Mouse (Mus musculus) lung, embryonic 14.5 days (tissue): Measurements from ENCODE around the gene Gm45623. TPM values are rescaled to one million over a fixed set of nuclear protein-coding genes. Genes with fewer than 3 reads are reported as not detected.

Experiments used
- ATAC-seq: fragments of 200-750 bp; cut with Nextera tagmentation; 2 replicates; pipeline ENCODE4 v1.8.0; 2017; ENCODE audit warnings: mild to moderate bottlenecking, moderate TSS enrichment, moderate library complexity; ENCODE audit not compliant: insufficient read depth
- DNase-seq: peaks from one replicate; pipeline ENCODE4 v3.0.0-alpha.2; 2015
- H3K27ac ChIP-seq: fragments of 300-500 bp; sonication (generic); 2 replicates; pipeline ENCODE4 v1.5.1; 2014; ENCODE audit warnings: low read depth, mild to moderate bottlenecking, moderate library complexity
- H3K27me3 ChIP-seq: fragments of 300-500 bp; sonication (generic); 2 replicates; pipeline ENCODE4 v1.6.1; 2014; ENCODE audit warnings: low read length, control low read depth; ENCODE audit not compliant: insufficient read depth
- H3K36me3 ChIP-seq: fragments of 300-500 bp; sonication (generic); 2 replicates; pipeline ENCODE4 v1.6.1; 2014; ENCODE audit warnings: control low read depth; ENCODE audit not compliant: insufficient read depth
- H3K4me1 ChIP-seq: fragments of 300-500 bp; sonication (generic); 2 replicates; pipeline ENCODE4 v1.6.1; 2014; ENCODE audit warnings: antibody characterized with exemption, control low read depth; ENCODE audit not compliant: insufficient read depth
- H3K4me2 ChIP-seq: fragments of 300-500 bp; sonication (generic); 2 replicates; pipeline ENCODE4 v1.6.1; 2014; ENCODE audit warnings: mild to moderate bottlenecking
- H3K4me3 ChIP-seq: fragments of 300-500 bp; sonication (generic); 2 replicates; pipeline ENCODE4 v1.5.1; 2014; ENCODE audit warnings: low read depth, low read length
- H3K9ac ChIP-seq: fragments of 300-500 bp; sonication (generic); 2 replicates; pipeline ENCODE4 v1.6.1; 2014
- H3K9me3 ChIP-seq: fragments of 300-500 bp; sonication (generic); 2 replicates; pipeline ENCODE4 v1.6.1; 2016; ENCODE audit warnings: low read depth, low read length, control low read depth
- CTCF ChIP-seq: IDR thresholded peaks from 2 replicates; pipeline ENCODE4 v1.5.1; 2016; ENCODE audit warnings: antibody characterized with exemption, low read depth
- WGBS: fragments of 180-500 bp; shearing (Covaris S2); extraction: QIAGEN DNeasy Blood & Tissue Kit; methylation state at CpG from one replicate; pipeline ENCODE4 v1.1.7; 2014; 5-methylcytosine and 5-hydroxymethylcytosine counted together
- polyA plus RNA-seq: library from polyadenylated mRNA; unstranded; fragments of >200 nt; fragmentation: Nextera tagmentation; extraction: Ambion mirVana; gene quantifications from 2 replicates; pipeline ENCODE4 v1.2.1, GENCODE M21; 2014

Gm45623 gene
- polyA plus RNA-seq, 1 experiment from 2014 or later = 4.6 TPM

GRCm38 (mm10) chr13:56766211-56766610 is 12.6 kb upstream of the Gm45623 start:
- TF ChIP-seq CTCF = no peak
- no peak overlapping the region for H3K4me3 ChIP-seq
- H3K27ac ChIP-seq = no peak overlapping the region

GRCm38 (mm10) chr13:56765284-56766032 is 11.8 kb upstream of the Gm45623 start:
- 18% methylated on average over 25 of the region's 25 CpGs for WGBS
- no peak overlapping the region for H3K27ac ChIP-seq
- no peaks in the 10 kb centered on the region for H3K9me3 ChIP-seq
- no peak for TF ChIP-seq CTCF
- 0 out of 2 replicates have a peak overlapping the region, but pooled peaks have one; percentile 0 for H3K4me3 ChIP-seq
- H3K27me3 ChIP-seq = no peaks in the 10 kb centered on the region
- H3K36me3 ChIP-seq = no peaks in the 10 kb centered on the region
- H3K4me2 ChIP-seq = peak overlapping the region; percentile 40
- H3K9ac ChIP-seq = no peak overlapping the region
- peak; percentile 47 for DNase-seq
- peak; percentile 62; the same call in 1 of the 2 replicates for ATAC-seq
- peaks cover 4% of the 10 kb centered on the region; the same call in 1 of the 2 replicates for H3K4me1 ChIP-seq

More at GRCm38 (mm10) chr13:56766211-56766610, 12.6 kb upstream of the Gm45623 start:
- no peaks in the 10 kb centered on the region for H3K9me3 ChIP-seq
- H3K36me3 ChIP-seq = no peaks in the 10 kb centered on the region
- WGBS = 31% methylated on average over 5 of the region's 5 CpGs
- DNase-seq (no peak), ATAC-seq (no peak)
- no peak overlapping the region for H3K4me2 ChIP-seq
- H3K27me3 ChIP-seq = no peaks in the 10 kb centered on the region
- H3K9ac ChIP-seq = no peak overlapping the region
- peaks cover 4% of the 10 kb centered on the region; the same call in 1 of the 2 replicates for H3K4me1 ChIP-seq

GRCm38 (mm10) chr13:56762446-56763229 is 9.0 kb upstream of the Gm45623 start:
- Histone ChIP-seq H3K4me3 (no peak overlapping the region), H3K4me2 (no peak overlapping the region), H3K27ac (no peak overlapping the region), H3K36me3 (no peaks in the 10 kb centered on the region), H3K9me3 (no peaks in the 10 kb centered on the region), H3K4me1 (peaks cover 12% of the 10 kb centered on the region), H3K9ac (no peak overlapping the region), H3K27me3 (no peaks in the 10 kb centered on the region)
- TF ChIP-seq CTCF = no peak
- DNase-seq = no peak
- ATAC-seq = no peak
- WGBS = 30% methylated on average over 13 of the region's 13 CpGs

- TF ChIP-seq CTCF = peak; percentile 94
- Histone ChIP-seq H3K4me3 (no peak overlapping the region), H3K36me3 (no peaks in the 10 kb centered on the region), H3K9me3 (no peaks in the 10 kb centered on the region), H3K27me3 (peaks cover 10% of the 10 kb centered on the region), H3K27ac (peak overlapping the region; percentile 71), H3K4me1 (peaks cover 8% of the 10 kb centered on the region), H3K9ac (no peak overlapping the region), H3K4me2 (peak overlapping the region; percentile 41; the same call in 1 of the 2 replicates)
- DNase-seq (peak; percentile 92), ATAC-seq (peak; percentile 23; the same call in 1 of the 2 replicates)
- WGBS = 23% methylated on average over 6 of the region's 6 CpGs
Measured at GRCm38 (mm10) chr13:56758492-56758891, 4.9 kb upstream of the Gm45623 start.

GRCm38 (mm10) chr13:56757201-56757600 is 3.6 kb upstream of the Gm45623 start:
- 36% methylated on average over 12 of the region's 12 CpGs for WGBS
- Histone ChIP-seq H3K4me1 (peaks cover 8% of the 10 kb centered on the region), H3K4me2 (peak overlapping the region; percentile 41; the same call in 1 of the 2 replicates), H3K9ac (no peak overlapping the region), H3K9me3 (no peaks in the 10 kb centered on the region), H3K27ac (peak overlapping the region; percentile 71), H3K4me3 (no peak overlapping the region), H3K36me3 (no peaks in the 10 kb centered on the region), H3K27me3 (peaks cover 23% of the 10 kb centered on the region)
- TF ChIP-seq CTCF = no peak
- ATAC-seq = peak; percentile 57
- peak; percentile 60 for DNase-seq

GRCm38 (mm10) chr13:56755871-56756270 is 2.2 kb upstream of the Gm45623 start:
- peak; percentile 60 for TF ChIP-seq CTCF
- Histone ChIP-seq H3K27me3 (peaks cover 34% of the 10 kb centered on the region), H3K9me3 (no peaks in the 10 kb centered on the region), H3K4me3 (no peak overlapping the region), H3K4me1 (peaks cover 8% of the 10 kb centered on the region), H3K4me2 (no peak overlapping the region), H3K9ac (no peak overlapping the region), H3K36me3 (no peaks in the 10 kb centered on the region), H3K27ac (no peak overlapping the region)
- DNase-seq = peak; percentile 62
- 44% methylated on average over 6 of the region's 6 CpGs for WGBS
- no peak for ATAC-seq
